Mouse (Mus musculus) brown adipose tissue, adult 24 weeks (tissue): ENCODE data around the gene Gm11037. TPM values are rescaled to one million over a fixed set of nuclear protein-coding genes. Genes with fewer than 3 reads are reported as not detected.
A peak's percentile ranks its signal among the peaks of the same experiment; 100 is the strongest.

Source experiments
- H3K27ac ChIP-seq: fragments of 200-500 bp; replicated peaks from 2 replicates; pipeline ENCODE4 v1.5.1; 2012; ENCODE audit warnings: low read depth, mild to moderate bottlenecking, low read length
- H3K4me1 ChIP-seq: fragments of 200-500 bp; 2 replicates; pipeline ENCODE4 v1.6.1; 2012; ENCODE audit warnings: low read length, mixed read lengths; ENCODE audit not compliant: control insufficient read depth, insufficient read depth, insufficient read length
- H3K4me3 ChIP-seq: fragments of 200-500 bp; 2 replicates; pipeline ENCODE4 v1.5.1; 2012; ENCODE audit warnings: low read depth, mild to moderate bottlenecking, low read length, moderate library complexity; ENCODE audit not compliant: insufficient read depth
- polyA plus RNA-seq: library from polyadenylated mRNA; stranded (reverse); fragments of >200 nt; gene quantifications from 2 replicates; pipeline ENCODE4 v1.2.4, GENCODE M21; 2012; ENCODE audit not compliant: missing spikeins, insufficient read depth, insufficient read length

Gm11037 gene
- polyA plus RNA-seq, 1 experiment: not detected

DNA sequence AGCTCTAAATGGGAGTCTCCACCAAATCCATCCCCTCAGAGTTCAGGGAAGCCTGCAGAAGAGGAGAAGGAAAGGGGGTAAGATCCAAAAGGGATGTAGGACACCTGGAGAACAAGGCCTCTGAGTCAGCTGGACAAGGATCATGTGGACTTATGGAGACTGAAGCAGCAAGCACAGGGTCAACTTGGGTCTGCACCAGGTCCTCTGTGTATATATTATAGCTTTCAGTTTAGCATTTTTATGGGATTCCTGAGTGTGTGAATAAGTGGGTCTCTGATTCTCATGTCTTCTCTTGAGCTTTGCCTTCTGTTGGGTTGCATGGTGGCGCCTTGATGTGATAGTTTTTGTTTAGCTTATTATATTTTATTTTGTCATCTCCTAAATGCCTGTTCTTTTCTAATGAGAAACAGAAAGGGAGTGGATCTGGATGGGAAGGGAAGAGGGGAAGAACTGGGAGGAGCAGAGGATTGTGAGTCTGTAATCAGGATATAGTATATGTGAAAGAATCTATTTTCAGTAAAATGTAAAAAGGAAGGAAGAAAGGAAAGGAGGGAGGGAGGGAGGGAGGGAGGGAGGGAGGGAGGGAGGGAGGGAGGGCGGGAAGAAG lies 14.2 kb upstream of the Gm11037 start:
- Histone ChIP-seq H3K4me3 (no peak overlapping the region), H3K27ac (no peak overlapping the region), H3K4me1 (peaks cover 7% of the 10 kb centered on the region; the same call in 1 of the 2 replicates)

- H3K27ac ChIP-seq: peak overlapping the region; percentile 95
- peaks cover 21% of the 10 kb centered on the region for H3K4me1 ChIP-seq
Observed at GRCm38 (mm10) chr2:131124166-131124565, 9.1 kb upstream of the Gm11037 start.

DNA sequence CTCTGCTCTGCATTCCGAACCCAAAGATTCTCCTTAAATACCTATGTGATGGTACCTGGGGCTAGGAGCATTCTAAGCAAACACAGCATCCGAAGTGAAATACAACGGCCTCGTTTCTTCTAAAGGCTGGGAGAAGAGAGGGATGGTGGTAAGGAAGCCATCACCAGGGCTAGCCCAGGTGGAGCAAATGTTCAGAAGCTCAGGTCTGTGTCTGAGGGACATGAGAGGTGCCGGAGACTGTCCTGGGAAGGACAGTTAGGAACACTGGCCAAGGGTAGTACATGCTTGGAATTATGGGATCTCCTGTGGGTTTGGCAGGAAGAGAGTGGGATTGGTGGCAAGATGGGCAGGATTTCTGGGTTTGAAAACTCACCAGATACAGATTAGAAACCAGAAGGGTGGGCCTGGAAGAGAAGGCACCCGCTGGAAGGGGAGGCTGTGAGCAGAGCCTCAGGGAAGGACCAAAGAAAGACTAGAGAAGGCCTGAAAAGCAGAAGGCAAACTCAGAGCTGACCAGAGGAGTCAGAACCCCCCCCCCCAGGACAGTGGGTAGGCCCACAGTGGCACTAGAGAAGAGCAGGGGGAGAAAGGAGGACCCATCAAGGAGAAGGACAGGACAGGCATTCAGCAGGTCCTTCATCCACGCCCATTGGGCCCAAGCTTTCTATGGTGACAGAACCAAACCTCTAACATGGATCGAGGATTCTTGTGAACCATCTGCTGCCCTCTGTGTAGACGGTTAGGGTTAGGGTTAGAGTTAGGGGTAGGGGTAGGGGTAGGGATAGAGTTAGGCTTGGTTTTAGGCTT lies 7.9 kb upstream of the Gm11037 start:
- Histone ChIP-seq H3K27ac (peak overlapping the region; percentile 95), H3K4me1 (peaks cover 21% of the 10 kb centered on the region)

More at GRCm38 (mm10) chr2:131124166-131124565, 9.1 kb upstream of the Gm11037 start:
- no peak overlapping the region for H3K4me3 ChIP-seq

GRCm38 (mm10) chr2:131125964-131126815 lies 7.1 kb upstream of the Gm11037 start:
- Histone ChIP-seq H3K27ac (peak overlapping the region; percentile 95), H3K4me1 (peaks cover 21% of the 10 kb centered on the region), H3K4me3 (peak overlapping the region; percentile 88)

More for the DNA sequence above, 7.9 kb upstream of the Gm11037 start:
- H3K4me3 ChIP-seq: no peak overlapping the region

- H3K4me1 ChIP-seq: peaks cover 21% of the 10 kb centered on the region
- H3K4me3 ChIP-seq: peak within 1 kb of the TSS; percentile 88
- peak within 1 kb of the TSS; percentile 98 for H3K27ac ChIP-seq
Observed at GRCm38 (mm10) chr2:131127161-131127730, 6.1 kb upstream of the Gm11037 start, which contains the start of gene Hspa12b. TSS of gene Hspa12b (plus strand) at chr2:131127280.

DNA sequence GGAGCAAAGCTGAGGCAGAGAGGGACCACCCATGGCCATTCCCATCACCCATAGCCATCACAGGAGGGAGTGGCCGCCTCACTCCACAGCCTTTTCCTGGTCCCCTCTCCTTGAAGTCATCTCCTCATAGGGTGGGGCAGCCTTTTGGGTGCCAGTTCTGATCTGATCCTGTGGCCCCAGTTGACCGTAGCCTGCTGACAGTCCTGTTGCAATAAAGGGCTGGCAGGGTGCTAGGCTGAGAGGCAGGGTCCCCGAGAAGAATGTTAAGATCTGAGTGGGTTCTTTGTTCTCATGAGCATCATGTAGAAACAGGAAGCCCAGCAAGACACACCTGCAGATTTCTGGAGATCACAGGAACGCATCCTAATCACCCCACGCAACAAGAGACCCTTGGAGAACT lies 5.1 kb upstream of the Gm11037 start:
- H3K27ac ChIP-seq: peak overlapping the region; percentile 98
- peak overlapping the region; percentile 88 for H3K4me3 ChIP-seq
- peaks cover 18% of the 10 kb centered on the region for H3K4me1 ChIP-seq

DNA sequence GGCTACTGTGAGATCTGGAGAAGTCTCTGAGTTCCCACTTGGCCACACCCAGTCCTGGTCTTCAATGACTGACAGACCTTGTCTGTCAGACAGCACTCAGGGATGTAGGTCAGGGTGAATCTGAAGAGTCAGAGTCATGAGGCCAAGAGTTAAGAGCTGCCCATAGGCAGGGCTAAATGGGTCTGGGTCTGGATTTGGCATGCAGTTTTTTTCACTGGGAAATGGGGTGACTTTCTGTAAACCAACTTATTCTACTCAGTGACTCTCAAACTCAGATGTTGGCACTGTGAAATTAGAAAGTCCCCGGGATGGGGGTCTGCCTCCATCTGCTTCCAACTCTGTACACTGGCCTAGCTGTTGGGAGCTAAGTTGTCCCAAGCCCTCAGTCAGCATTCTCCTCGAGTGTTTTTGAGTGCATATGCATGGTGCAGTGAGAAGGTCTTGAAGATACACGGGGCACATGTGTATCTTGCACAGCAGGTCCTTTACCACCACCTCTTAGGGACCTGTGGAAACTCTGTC lies 4.6 kb upstream of the Gm11037 start:
- peak overlapping the region; percentile 88 for H3K4me3 ChIP-seq
- peaks cover 16% of the 10 kb centered on the region for H3K4me1 ChIP-seq
- peak overlapping the region; percentile 98 for H3K27ac ChIP-seq

DNA sequence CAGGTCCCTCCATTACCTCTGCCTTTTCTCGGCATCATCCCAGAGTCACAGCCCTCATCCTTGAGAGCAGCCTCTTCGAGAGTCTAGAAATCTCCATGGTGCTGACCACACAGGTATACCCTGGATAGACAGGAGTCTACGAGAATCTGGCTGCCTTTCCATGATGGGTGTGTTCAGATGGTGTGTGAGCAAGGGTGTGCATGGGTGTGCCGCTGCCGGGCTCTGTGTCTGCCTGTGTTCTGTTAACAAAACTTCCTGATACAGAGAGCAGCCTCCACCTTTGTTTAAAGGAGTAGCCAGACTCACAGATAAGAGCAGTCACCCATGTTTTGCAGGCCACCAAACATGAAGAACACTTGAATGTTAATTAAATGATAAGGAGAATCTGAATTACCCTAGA lies 3.5 kb upstream of the Gm11037 start:
- H3K4me1 ChIP-seq: peaks cover 17% of the 10 kb centered on the region
- H3K27ac ChIP-seq: peak overlapping the region; percentile 98
- H3K4me3 ChIP-seq: peak overlapping the region; percentile 88

GRCm38 (mm10) chr2:131130849-131131248 lies 2.4 kb upstream of the Gm11037 start:
- Histone ChIP-seq H3K4me1 (peaks cover 11% of the 10 kb centered on the region), H3K27ac (no peak overlapping the region), H3K4me3 (no peak overlapping the region)

- 0 out of 2 replicates have a peak overlapping the region, but pooled peaks have one; percentile 10 for H3K4me3 ChIP-seq
- H3K27ac ChIP-seq: peak overlapping the region; percentile 57
- peaks cover 16% of the 10 kb centered on the region for H3K4me1 ChIP-seq
Observed at GRCm38 (mm10) chr2:131132111-131132888, 997 bp upstream of the Gm11037 start.

DNA sequence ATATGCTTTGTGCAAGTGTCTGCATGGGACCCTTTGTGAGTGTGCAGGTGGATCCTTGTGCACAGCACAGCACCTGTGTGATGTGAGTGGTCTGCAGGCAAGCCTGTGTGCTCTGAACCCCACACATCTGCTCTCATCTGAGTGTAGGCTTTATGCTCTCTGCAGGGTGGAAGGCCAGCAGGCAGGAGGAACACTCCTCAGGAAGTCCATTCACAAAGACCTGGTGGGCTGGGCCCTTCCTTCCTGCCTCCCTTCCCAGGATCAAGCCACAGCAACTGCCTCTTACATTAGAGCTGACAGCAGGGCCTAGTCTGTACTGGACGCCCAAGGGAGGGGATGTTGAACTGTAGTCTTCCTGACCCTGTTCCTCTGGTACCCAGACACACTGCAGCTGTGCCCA lies 1.1 kb downstream of the Gm11037 start:
- peaks cover 28% of the 10 kb centered on the region for H3K4me1 ChIP-seq
- H3K27ac ChIP-seq: peak overlapping the region; percentile 98
- peak overlapping the region; percentile 11; the same call in 1 of the 2 replicates for H3K4me3 ChIP-seq

- peak overlapping the region; percentile 11 for H3K4me3 ChIP-seq
- peak overlapping the region; percentile 98 for H3K27ac ChIP-seq
- H3K4me1 ChIP-seq: peaks cover 32% of the 10 kb centered on the region
Observed at GRCm38 (mm10) chr2:131134826-131135400, 1.6 kb downstream of the Gm11037 start.

DNA sequence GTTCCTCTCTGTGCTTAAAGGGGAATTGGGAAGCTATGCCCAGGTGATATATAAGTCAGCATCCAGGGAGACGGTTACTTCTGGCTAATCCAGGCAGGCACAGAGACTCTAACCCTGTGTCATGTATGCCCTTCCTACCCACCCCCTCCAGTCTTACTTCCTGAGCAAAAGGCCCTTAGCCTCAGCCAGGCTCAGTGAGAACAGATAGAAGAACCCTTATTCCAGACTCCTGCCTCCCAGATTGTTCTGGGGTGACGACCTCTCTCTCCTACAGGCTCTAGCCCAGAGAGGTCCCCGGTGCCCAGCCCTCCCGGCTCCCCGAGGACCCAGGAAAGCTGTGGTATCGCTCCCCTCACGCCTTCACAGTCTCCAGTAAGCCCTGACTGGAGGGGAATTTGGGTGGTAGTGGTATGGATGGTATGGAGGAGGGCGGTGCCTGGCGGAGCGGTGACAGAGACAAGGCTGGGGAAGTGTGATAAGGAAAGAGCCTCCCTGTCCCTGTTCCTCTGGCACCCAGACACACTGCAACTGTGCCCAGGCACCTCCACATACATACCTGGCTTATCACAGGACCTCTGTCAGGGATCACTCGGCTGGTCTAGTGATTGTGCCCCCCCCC lies 2.3 kb downstream of the Gm11037 start:
- H3K4me1 ChIP-seq: peaks cover 34% of the 10 kb centered on the region
- no peak overlapping the region for H3K4me3 ChIP-seq
- peak overlapping the region; percentile 98 for H3K27ac ChIP-seq
